Mouse (Mus musculus) liver, embryonic 11.5 days (tissue): ENCODE results near the gene Zcchc4. TPM values are rescaled to one million over a fixed set of nuclear protein-coding genes. Genes with fewer than 3 reads are reported as not detected.
A peak's percentile ranks its signal among the peaks of the same experiment; 100 is the strongest.

Experiments
- ATAC-seq: fragments of 200-750 bp; cut with Nextera tagmentation; replicated peaks from 2 replicates; pipeline ENCODE4 v1.8.0; 2017; ENCODE audit warnings: moderate number of reproducible peaks, mild to moderate bottlenecking, moderate TSS enrichment, moderate library complexity; ENCODE audit not compliant: low FRiP score
- DNase-seq: peaks from one replicate; pipeline ENCODE4 v3.0.0-alpha.2; 2017; ENCODE audit warnings: low spot score
- H3K27ac ChIP-seq: fragments of 300-500 bp; sonication (generic); 2 replicates; pipeline ENCODE4 v1.5.1; 2014; ENCODE audit warnings: mild to moderate bottlenecking, low read depth, low read length, control low read depth
- H3K27me3 ChIP-seq: fragments of 300-500 bp; sonication (generic); replicated peaks from 2 replicates; pipeline ENCODE4 v1.6.1; 2014; ENCODE audit warnings: low read length, mixed read lengths; ENCODE audit not compliant: control insufficient read depth, insufficient read depth
- H3K36me3 ChIP-seq: fragments of 300-500 bp; sonication (generic); 2 replicates; pipeline ENCODE4 v1.6.1; 2014; ENCODE audit warnings: mild to moderate bottlenecking, low read length, moderate library complexity, mixed read lengths; ENCODE audit not compliant: control insufficient read depth, insufficient read depth
- H3K4me1 ChIP-seq: fragments of 300-500 bp; sonication (generic); replicated peaks from 2 replicates; pipeline ENCODE4 v1.6.1; 2014; ENCODE audit warnings: low read length, mixed read lengths; ENCODE audit not compliant: control insufficient read depth, insufficient read depth
- H3K4me2 ChIP-seq: fragments of 300-500 bp; sonication (generic); 2 replicates; pipeline ENCODE4 v1.6.1; 2014; ENCODE audit warnings: mild to moderate bottlenecking, control low read depth, moderate library complexity
- H3K4me3 ChIP-seq: fragments of 300-500 bp; sonication (generic); 2 replicates; pipeline ENCODE4 v1.5.1; 2014; ENCODE audit warnings: low read depth, low read length, control low read depth
- H3K9ac ChIP-seq: fragments of 300-500 bp; sonication (generic); 2 replicates; pipeline ENCODE4 v1.6.1; 2014; ENCODE audit warnings: low read depth, low read length, control low read depth
- H3K9me3 ChIP-seq: fragments of 300-500 bp; sonication (generic); 2 replicates; pipeline ENCODE4 v1.6.1; 2016; ENCODE audit warnings: low read length, inconsistent platforms, mixed read lengths; ENCODE audit not compliant: control insufficient read depth
- WGBS: fragments of 180-500 bp; shearing (Covaris S2); extraction: QIAGEN DNeasy Blood & Tissue Kit; methylation state at CpG from one replicate; pipeline ENCODE4 v1.1.7; 2014; 5-methylcytosine and 5-hydroxymethylcytosine counted together
- polyA plus RNA-seq: library from polyadenylated mRNA; unstranded; fragments of >200 nt; fragmentation: Nextera tagmentation; extraction: Ambion mirVana; gene quantifications from 2 replicates; pipeline ENCODE4 v1.2.1, GENCODE M21; 2014

The Zcchc4 gene
- polyA plus RNA-seq, 1 experiment from 2014 or later, result 17.5 TPM

- ATAC-seq, result no peak; the same call in 1 of the 2 replicates
- Histone ChIP-seq H3K4me1 (peaks cover 9% of the 10 kb centered on the region; the same call in 1 of the 2 replicates), H3K4me3 (no peak overlapping the region; the same call in 1 of the 2 replicates), H3K27ac (peak overlapping the region; percentile 66), H3K9me3 (no peaks in the 10 kb centered on the region), H3K4me2 (peak overlapping the region; percentile 64), H3K36me3 (peaks cover 5% of the 10 kb centered on the region; the same call in 1 of the 2 replicates), H3K9ac (no peak overlapping the region), H3K27me3 (no peaks in the 10 kb centered on the region)
- DNase-seq, result peak; percentile 39
Measured at GRCm38 (mm10) chr5:52833005-52833404, 57.8 kb downstream of the Zcchc4 start.

- no peaks in the 10 kb centered on the region for H3K27me3 ChIP-seq
- H3K9ac ChIP-seq, result peak within 1 kb of the TSS; percentile 90
- ATAC-seq (peak; percentile 97), DNase-seq (peak; percentile 100)
- H3K4me3 ChIP-seq, result peak within 1 kb of the TSS; percentile 73
- WGBS, result under 1% methylated on average over 50 of the region's 50 CpGs
- peaks cover 9% of the 10 kb centered on the region; the same call in 1 of the 2 replicates for H3K4me1 ChIP-seq
- peak within 1 kb of the TSS; percentile 77 for H3K27ac ChIP-seq
- H3K9me3 ChIP-seq, result no peaks in the 10 kb centered on the region
- H3K36me3 ChIP-seq, result peaks cover 5% of the 10 kb centered on the region; the same call in 1 of the 2 replicates
- H3K4me2 ChIP-seq, result peak within 1 kb of the TSS; percentile 91
Measured at GRCm38 (mm10) chr5:52833761-52834274, 58.6 kb downstream of the Zcchc4 start, which contains the start of gene Anapc4. Gene Anapc4, plus strand, starts transcription at chr5:52834012.

- Histone ChIP-seq H3K9me3 (no peaks in the 10 kb centered on the region), H3K4me1 (peaks cover 9% of the 10 kb centered on the region; the same call in 1 of the 2 replicates), H3K27me3 (no peaks in the 10 kb centered on the region), H3K36me3 (peaks cover 5% of the 10 kb centered on the region; the same call in 1 of the 2 replicates), H3K4me2 (peak overlapping the region; percentile 91), H3K4me3 (peak overlapping the region; percentile 73), H3K27ac (peak overlapping the region; percentile 77), H3K9ac (peak overlapping the region; percentile 90)
- ATAC-seq (no peak), DNase-seq (no peak)
- 9% methylated on average over 8 of the region's 8 CpGs for WGBS
Measured at GRCm38 (mm10) chr5:52834386-52834785, 59.2 kb downstream of the Zcchc4 start.

GRCm38 (mm10) chr5:52844319-52844718 is 69.1 kb downstream of the Zcchc4 start:
- Histone ChIP-seq H3K4me1 (no peaks in the 10 kb centered on the region), H3K27me3 (no peaks in the 10 kb centered on the region), H3K9ac (no peak overlapping the region), H3K36me3 (peaks cover 13% of the 10 kb centered on the region), H3K27ac (no peak overlapping the region), H3K4me3 (no peak overlapping the region), H3K9me3 (no peaks in the 10 kb centered on the region), H3K4me2 (no peak overlapping the region)
- DNase-seq, result no peak
- ATAC-seq, result no peak
- 95% methylated on average over 7 of the region's 7 CpGs for WGBS

GRCm38 (mm10) chr5:52855727-52856126 is 80.5 kb downstream of the Zcchc4 start:
- no peak overlapping the region for H3K4me3 ChIP-seq
- no peak overlapping the region for H3K9ac ChIP-seq
- no peak overlapping the region for H3K4me2 ChIP-seq
- no peak overlapping the region for H3K27ac ChIP-seq
- no peak for DNase-seq
- H3K27me3 ChIP-seq, result no peaks in the 10 kb centered on the region
- H3K4me1 ChIP-seq, result no peaks in the 10 kb centered on the region
- WGBS, result 90% methylated on average over 5 of the region's 5 CpGs
- ATAC-seq, result no peak
- peaks cover 17% of the 10 kb centered on the region for H3K36me3 ChIP-seq
- no peaks in the 10 kb centered on the region for H3K9me3 ChIP-seq

GRCm38 (mm10) chr5:52864446-52864845 is 89.2 kb downstream of the Zcchc4 start:
- peaks cover 27% of the 10 kb centered on the region for H3K36me3 ChIP-seq
- no peaks in the 10 kb centered on the region for H3K27me3 ChIP-seq
- no peak overlapping the region for H3K27ac ChIP-seq
- H3K4me3 ChIP-seq, result no peak overlapping the region
- no peaks in the 10 kb centered on the region for H3K4me1 ChIP-seq
- no peak for DNase-seq
- no peak overlapping the region for H3K4me2 ChIP-seq
- no peaks in the 10 kb centered on the region for H3K9me3 ChIP-seq
- WGBS, result 87% methylated on average over 8 of the region's 8 CpGs
- ATAC-seq, result no peak
- H3K9ac ChIP-seq, result no peak overlapping the region

GRCm38 (mm10) chr5:52865825-52866224 is 90.6 kb downstream of the Zcchc4 start:
- H3K4me1 ChIP-seq, result no peaks in the 10 kb centered on the region
- DNase-seq (no peak), ATAC-seq (peak; percentile 26; the same call in 1 of the 2 replicates)
- H3K27me3 ChIP-seq, result no peaks in the 10 kb centered on the region
- no peak overlapping the region for H3K4me2 ChIP-seq
- WGBS, result 81% methylated on average over 9 of the region's 9 CpGs
- H3K9ac ChIP-seq, result no peak overlapping the region
- H3K4me3 ChIP-seq, result no peak overlapping the region
- H3K27ac ChIP-seq, result no peak overlapping the region
- H3K9me3 ChIP-seq, result no peaks in the 10 kb centered on the region
- peaks cover 27% of the 10 kb centered on the region for H3K36me3 ChIP-seq

GRCm38 (mm10) chr5:52866361-52867155 is 91.3 kb downstream of the Zcchc4 start:
- no peaks in the 10 kb centered on the region for H3K27me3 ChIP-seq
- no peak overlapping the region for H3K27ac ChIP-seq
- H3K9ac ChIP-seq, result no peak overlapping the region
- H3K36me3 ChIP-seq, result peaks cover 27% of the 10 kb centered on the region
- 85% methylated on average over 18 of the region's 18 CpGs for WGBS
- no peak for ATAC-seq
- no peaks in the 10 kb centered on the region for H3K4me1 ChIP-seq
- no peak for DNase-seq
- no peaks in the 10 kb centered on the region for H3K9me3 ChIP-seq
- H3K4me2 ChIP-seq, result no peak overlapping the region
- no peak overlapping the region for H3K4me3 ChIP-seq
